ENCODE assay signal across 8 mouse cellular contexts in the genomic region with DNA sequence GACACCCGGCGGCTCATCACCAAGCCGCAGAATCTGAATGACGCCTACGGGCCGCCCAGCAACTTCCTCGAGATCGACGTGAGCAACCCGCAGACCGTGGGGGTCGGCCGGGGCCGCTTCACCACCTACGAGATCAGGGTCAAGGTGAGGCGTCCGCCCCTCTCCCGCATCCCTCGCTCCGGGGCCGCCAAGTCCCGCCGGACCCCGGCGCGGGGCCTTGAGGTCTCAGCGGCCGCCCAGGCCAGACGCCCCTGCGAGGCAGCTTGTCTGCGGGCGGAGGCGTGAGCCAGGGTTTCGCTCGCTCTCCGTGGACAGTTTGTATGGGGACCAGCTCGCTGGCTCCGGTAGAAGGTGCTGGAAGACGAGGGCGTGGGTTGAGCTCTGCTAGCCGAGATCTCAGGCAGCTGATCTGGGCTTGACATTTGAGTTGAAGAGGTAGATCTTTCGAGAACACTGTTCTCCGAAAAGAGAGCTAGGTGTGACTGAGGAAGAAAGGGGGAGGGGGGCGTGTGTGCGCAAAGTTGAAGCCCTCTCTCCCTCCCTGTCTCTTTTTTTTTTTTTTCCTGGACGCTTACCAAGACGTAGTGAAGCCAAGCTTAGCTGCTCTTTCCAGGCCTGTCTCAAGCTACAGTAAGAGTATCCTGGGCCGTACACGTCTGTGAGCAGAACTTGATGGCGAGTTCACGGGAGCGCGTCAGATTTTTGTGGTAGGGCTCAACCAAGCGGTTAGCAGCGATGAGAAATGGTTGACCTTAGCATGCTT. TPM values are rescaled to one million over a fixed set of nuclear protein-coding genes. Genes with fewer than 3 reads are reported as not detected.
A peak's percentile ranks its signal among the peaks of the same experiment; 100 is the strongest.
DNase-seq lines count a peak whose midpoint lies in the region; ATAC-seq and TF ChIP-seq lines count a peak whose summit lies in the region.

No protein-coding gene starts in this region.

- 1% methylated on average over 55 of the region's 55 CpGs for WGBS in embryonic facial prominence, embryonic 10.5 days
- under 1% methylated on average over 52 of the region's 55 CpGs for WGBS in heart, embryonic 11.5 days (ENCODE audit: insufficient replicate concordance)
- under 1% methylated on average over 55 of the region's 55 CpGs for WGBS in liver, embryonic 14.5 days (ENCODE audit: insufficient replicate concordance)
- under 1% methylated on average over 51 of the region's 55 CpGs for WGBS in neural tube, embryonic 13.5 days

- H3K4me3 ChIP-seq in embryonic facial prominence, embryonic 10.5 days: peak overlapping the region; percentile 95
- peak overlapping the region; percentile 83 for H3K4me3 ChIP-seq in heart, embryonic 11.5 days (ENCODE audit: low read depth, low read length)
- peak overlapping the region; percentile 76 to 97 for H3K4me3 ChIP-seq in liver, embryonic 14.5 days (ENCODE audit: insufficient read depth in 1 of 2, low read depth in 2 of 2, low read length in 2 of 2)
- H3K4me3 ChIP-seq in neural tube, embryonic 13.5 days: peak overlapping the region; percentile 82

- H3K27me3 ChIP-seq in embryonic facial prominence, embryonic 10.5 days (replicated peaks; ENCODE audit: low read depth, poor library complexity, severe bottlenecking): no peaks in the 10 kb centered on the region
- no peaks in the 10 kb centered on the region for H3K27me3 ChIP-seq in heart, embryonic 11.5 days (ENCODE audit: control insufficient read depth, insufficient read depth, low read length)
- H3K27me3 ChIP-seq in liver, embryonic 14.5 days (ENCODE audit: control insufficient read depth, insufficient read depth, low read length): no peaks in the 10 kb centered on the region
- no peaks in the 10 kb centered on the region for H3K27me3 ChIP-seq in neural tube, embryonic 13.5 days

- 0 out of 2 replicates have a peak, but pooled peaks have one; percentile 4 for TF ChIP-seq EP300 in liver, embryonic 14.5 days (IDR thresholded peaks at IDR 0.05; ENCODE audit: low read depth)

- 0 out of 2 replicates have a peak, but pooled peaks have one; percentile 2 for TF ChIP-seq CTCF in liver, embryonic 14.5 days (IDR thresholded peaks at IDR 0.05; ENCODE audit: low read depth)

- peak; percentile 39 for ATAC-seq in heart, embryonic 11.5 days (replicated peaks; ENCODE audit: insufficient number of reproducible peaks, low FRiP score, low TSS enrichment)
- ATAC-seq in liver, embryonic 14.5 days (ENCODE audit: insufficient read depth): peak; percentile 50
- peak; percentile 60; the same call in 1 of the 2 replicates for ATAC-seq in neural tube, embryonic 13.5 days (ENCODE audit: low read depth)

- H3K9me3 ChIP-seq in embryonic facial prominence, embryonic 10.5 days: no peaks in the 10 kb centered on the region
- no peaks in the 10 kb centered on the region for H3K9me3 ChIP-seq in heart, embryonic 11.5 days (replicated peaks; ENCODE audit: control insufficient read depth, low read length)
- no peaks in the 10 kb centered on the region for H3K9me3 ChIP-seq in liver, embryonic 14.5 days (ENCODE audit: control insufficient read depth, low read length)
- no peaks in the 10 kb centered on the region for H3K9me3 ChIP-seq in neural tube, embryonic 13.5 days

- DNase-seq in 416B (ENCODE audit: low read depth): peak; percentile 76
- peak; percentile 84 for DNase-seq in NIH3T3 (ENCODE audit: low read depth)
- DNase-seq in embryonic facial prominence, embryonic 10.5 days (ENCODE audit: low spot score): no peak
- peak; percentile 75 for DNase-seq in kidney, postnatal 10 days
- DNase-seq in liver, embryonic 14.5 days (ENCODE audit: low read depth in 3 of 3, low spot score in 3 of 3): peak in 1 of 3 experiments; percentile 59
- DNase-seq in urinary bladder, adult 18-20 months (ENCODE audit: low spot score in 2 of 2): peak; percentile 31 to 74

- H3K4me1 ChIP-seq in embryonic facial prominence, embryonic 10.5 days: peaks cover 14% of the 10 kb centered on the region
- H3K4me1 ChIP-seq in heart, embryonic 11.5 days (ENCODE audit: control insufficient read depth, insufficient read depth, low read length): peaks cover 6% of the 10 kb centered on the region
- peaks cover 25 to 35% of the 10 kb centered on the region in 2 experiments for H3K4me1 ChIP-seq in liver, embryonic 14.5 days (replicated peaks; ENCODE audit: control insufficient read depth in 2 of 2, insufficient read depth in 2 of 2, low read length in 1 of 2)
- peaks cover 23% of the 10 kb centered on the region for H3K4me1 ChIP-seq in neural tube, embryonic 13.5 days (replicated peaks)

- peak overlapping the region; percentile 85 for H3K4me2 ChIP-seq in heart, embryonic 11.5 days
- H3K4me2 ChIP-seq in liver, embryonic 14.5 days (ENCODE audit: low read depth): peak overlapping the region; percentile 88
- peak overlapping the region; percentile 86 for H3K4me2 ChIP-seq in neural tube, embryonic 13.5 days

- peak overlapping the region; percentile 93 for H3K27ac ChIP-seq in embryonic facial prominence, embryonic 10.5 days (replicated peaks)
- peak overlapping the region; percentile 98 for H3K27ac ChIP-seq in heart, embryonic 11.5 days (ENCODE audit: low read depth, low read length)
- H3K27ac ChIP-seq in liver, embryonic 14.5 days: peak overlapping the region; percentile 97
- H3K27ac ChIP-seq in neural tube, embryonic 13.5 days (replicated peaks): peak overlapping the region; percentile 96

- H3K36me3 ChIP-seq in embryonic facial prominence, embryonic 10.5 days (replicated peaks): peaks cover 17% of the 10 kb centered on the region
- H3K36me3 ChIP-seq in heart, embryonic 11.5 days (ENCODE audit: control insufficient read depth, insufficient read depth, low read length): peaks cover 6% of the 10 kb centered on the region
- H3K36me3 ChIP-seq in liver, embryonic 14.5 days (replicated peaks; ENCODE audit: control insufficient read depth, insufficient read depth, low read depth): peaks cover 7% of the 10 kb centered on the region
- 0 out of 2 replicates have a peak, but pooled peaks cover 4% of the 10 kb centered on the region for H3K36me3 ChIP-seq in neural tube, embryonic 13.5 days

- peak overlapping the region; percentile 92 for H3K9ac ChIP-seq in heart, embryonic 11.5 days (ENCODE audit: low read depth, low read length)
- peak overlapping the region; percentile 99 for H3K9ac ChIP-seq in liver, embryonic 14.5 days (replicated peaks)
- peak overlapping the region; percentile 93 for H3K9ac ChIP-seq in neural tube, embryonic 13.5 days

RNA-seq across cellular contexts. Expression of gene Snx3, which starts 0.7 kb away (rescaled TPM):
- 223 and 232 TPM in 2 replicates for polyA plus RNA-seq in embryonic facial prominence, embryonic 10.5 days (2016; fragmentation: Nextera tagmentation; extraction: Ambion mirVana)
- 377 TPM in 2 replicates for polyA plus RNA-seq in heart, embryonic 11.5 days (2014; fragmentation: Nextera tagmentation; extraction: Ambion mirVana)
- 183 and 186 TPM in 2 replicates for polyA plus RNA-seq in liver, embryonic 14.5 days (2012; rRNA removed)
- polyA plus RNA-seq in liver, embryonic 14.5 days (2014; fragmentation: Nextera tagmentation; extraction: Ambion mirVana): 208 and 230 TPM in 2 replicates
- polyA plus RNA-seq in neural tube, embryonic 13.5 days (2015; fragmentation: Nextera tagmentation; extraction: Ambion mirVana): 275 and 315 TPM in 2 replicates

RNA-seq across cellular contexts. Expression of gene Afg1l, which starts 24.2 kb away (rescaled TPM):
- 4.7 and 5.0 TPM in 2 replicates for polyA plus RNA-seq in embryonic facial prominence, embryonic 10.5 days (2016; fragmentation: Nextera tagmentation; extraction: Ambion mirVana)
- 13.4 and 14.2 TPM in 2 replicates for polyA plus RNA-seq in heart, embryonic 11.5 days (2014; fragmentation: Nextera tagmentation; extraction: Ambion mirVana)
- 1.2 and 1.8 TPM in 2 replicates for polyA plus RNA-seq in liver, embryonic 14.5 days (2012; rRNA removed)
- 2.2 and 3.0 TPM in 2 replicates for polyA plus RNA-seq in liver, embryonic 14.5 days (2014; fragmentation: Nextera tagmentation; extraction: Ambion mirVana)
- 6.5 and 6.6 TPM in 2 replicates for polyA plus RNA-seq in neural tube, embryonic 13.5 days (2015; fragmentation: Nextera tagmentation; extraction: Ambion mirVana)
